Mouse (Mus musculus) kidney, adult 2 months (tissue): Measurements from ENCODE around the gene Wrap53. TPM values are rescaled to one million over a fixed set of nuclear protein-coding genes. Genes with fewer than 3 reads are reported as not detected.

Experiments
- DNase-seq: peaks from one replicate; pipeline ENCODE4 v3.0.0; 2021
- H3K27ac ChIP-seq: fragments of 200-500 bp; 2 replicates; pipeline ENCODE4 v1.5.1; 2012; ENCODE audit warnings: low read depth, low read length, control low read depth, inconsistent platforms; ENCODE audit not compliant: insufficient read depth
- H3K27me3 ChIP-seq: fragments of 200-500 bp; replicated peaks from 2 replicates; pipeline ENCODE4 v1.6.1; 2012; ENCODE audit warnings: mild to moderate bottlenecking, moderate library complexity, low read length, inconsistent platforms; ENCODE audit not compliant: control insufficient read depth, insufficient read depth
- H3K36me3 ChIP-seq: fragments of 200-500 bp; 2 replicates; pipeline ENCODE4 v1.6.1; 2012; ENCODE audit warnings: mild to moderate bottlenecking, moderate library complexity, low read length, inconsistent platforms; ENCODE audit not compliant: control insufficient read depth, insufficient read depth
- H3K4me1 ChIP-seq: fragments of 200-500 bp; 2 replicates; pipeline ENCODE4 v1.6.1; 2011; ENCODE audit warnings: low read length; ENCODE audit not compliant: control insufficient read depth, insufficient read depth
- H3K4me3 ChIP-seq: fragments of 200-500 bp; 2 replicates; pipeline ENCODE4 v1.5.1; 2011; ENCODE audit warnings: mild to moderate bottlenecking, low read depth, low read length, control low read depth; ENCODE audit not compliant: insufficient read depth
- CTCF ChIP-seq: fragments of 200-500 bp; conservative IDR thresholded peaks from 2 replicates; pipeline ENCODE4 v1.5.1; 2011; ENCODE audit warnings: low read depth, mild to moderate bottlenecking, control low read depth, low read length, moderate library complexity, mixed read lengths; ENCODE audit not compliant: insufficient read depth, insufficient read length
- POLR2A ChIP-seq: fragments of 200-500 bp; IDR thresholded peaks from one replicate; pipeline ENCODE4 v1.6.1; 2011; ENCODE audit warnings: low read depth, low read length, control low read depth
- WGBS: fragments of 180-500 bp; shearing (Covaris S2); methylation state at CpG from one replicate; pipeline ENCODE4 v1.1.7; 2018; 5-methylcytosine and 5-hydroxymethylcytosine counted together
- polyA plus RNA-seq: library from polyadenylated mRNA; depleted of rRNA; stranded (reverse); fragments of >200 nt; gene quantifications from 2 replicates; pipeline ENCODE4 v1.2.3, GENCODE M21; 2012

Wrap53 gene
- polyA plus RNA-seq, 1 experiment = 20.7 TPM

- Histone ChIP-seq H3K36me3 (no peaks in the 10 kb centered on the region), H3K4me1 (no peaks in the 10 kb centered on the region), H3K27me3 (peaks cover 2% of the 10 kb centered on the region; the same call in 1 of the 2 replicates), H3K4me3 (no peak overlapping the region), H3K27ac (no peak overlapping the region)
- TF ChIP-seq POLR2A (no peak), CTCF (no peak)
- no peak for DNase-seq
- WGBS = 89% methylated on average over 3 of the region's 3 CpGs
Measured at GRCm38 (mm10) chr11:69608525-69608924, 28.5 kb upstream of the Wrap53 start.

- TF ChIP-seq CTCF (no peak), POLR2A (no peak)
- no peak for DNase-seq
- Histone ChIP-seq H3K27ac (no peak overlapping the region), H3K36me3 (no peaks in the 10 kb centered on the region), H3K4me3 (no peak overlapping the region), H3K27me3 (peaks cover 2% of the 10 kb centered on the region; the same call in 1 of the 2 replicates), H3K4me1 (no peaks in the 10 kb centered on the region)
- 77% methylated on average over 2 of the region's 2 CpGs for WGBS
Measured at GRCm38 (mm10) chr11:69606832-69607231, 26.8 kb upstream of the Wrap53 start.

- no peaks in the 10 kb centered on the region for H3K36me3 ChIP-seq
- DNase-seq = no peak
- no peak overlapping the region for H3K4me3 ChIP-seq
- H3K27me3 ChIP-seq = peaks cover 2% of the 10 kb centered on the region; the same call in 1 of the 2 replicates
- H3K4me1 ChIP-seq = no peaks in the 10 kb centered on the region
- WGBS = 78% methylated on average over 2 of the region's 2 CpGs
- H3K27ac ChIP-seq = no peak overlapping the region
- TF ChIP-seq POLR2A = no peak
- no peak for TF ChIP-seq CTCF
Measured at GRCm38 (mm10) chr11:69606491-69606795, 26.4 kb upstream of the Wrap53 start.

GRCm38 (mm10) chr11:69605726-69606490, 25.9 kb upstream of the Wrap53 start, which contains the start of gene Atp1b2:
Gene Atp1b2 (minus strand): TSS chr11:69605942.
- Histone ChIP-seq H3K4me3 (peak within 1 kb of the TSS; percentile 54), H3K27ac (no peak within 1 kb of the TSS), H3K4me1 (no peaks in the 10 kb centered on the region), H3K27me3 (peaks cover 2% of the 10 kb centered on the region; the same call in 1 of the 2 replicates), H3K36me3 (no peaks in the 10 kb centered on the region)
- peak; percentile 72 for DNase-seq
- 3% methylated on average over 32 of the region's 32 CpGs for WGBS
- TF ChIP-seq POLR2A (peak; percentile 66), CTCF (no peak)

- Histone ChIP-seq H3K27me3 (peaks cover 2% of the 10 kb centered on the region; the same call in 1 of the 2 replicates), H3K4me3 (peak overlapping the region; percentile 54), H3K27ac (no peak overlapping the region), H3K4me1 (peaks cover 2% of the 10 kb centered on the region; the same call in 1 of the 2 replicates), H3K36me3 (no peaks in the 10 kb centered on the region)
- WGBS = under 1% methylated on average over 71 of the region's 73 CpGs
- DNase-seq = no peak
- TF ChIP-seq CTCF (no peak), POLR2A (no peak)
Measured at GRCm38 (mm10) chr11:69604795-69605664, 25.0 kb upstream of the Wrap53 start.

- Histone ChIP-seq H3K27me3 (peaks cover 2% of the 10 kb centered on the region; the same call in 1 of the 2 replicates), H3K4me3 (peak overlapping the region; percentile 54; the same call in 1 of the 2 replicates), H3K27ac (no peak overlapping the region; the same call in 1 of the 2 replicates), H3K4me1 (peaks cover 2% of the 10 kb centered on the region; the same call in 1 of the 2 replicates), H3K36me3 (no peaks in the 10 kb centered on the region)
- 65% methylated on average over 3 of the region's 3 CpGs for WGBS
- TF ChIP-seq CTCF = no peak
- TF ChIP-seq POLR2A = no peak
- DNase-seq = no peak
Measured at GRCm38 (mm10) chr11:69604347-69604746, 24.3 kb upstream of the Wrap53 start.

GRCm38 (mm10) chr11:69603516-69603915, 23.5 kb upstream of the Wrap53 start:
- 76% methylated on average over 8 of the region's 8 CpGs for WGBS
- TF ChIP-seq CTCF (no peak), POLR2A (no peak)
- H3K4me1 ChIP-seq = peaks cover 2% of the 10 kb centered on the region; the same call in 1 of the 2 replicates
- DNase-seq = peak; percentile 50
- peaks cover 2% of the 10 kb centered on the region; the same call in 1 of the 2 replicates for H3K27me3 ChIP-seq
- H3K4me3 ChIP-seq = no peak overlapping the region
- peak overlapping the region; percentile 7; the same call in 1 of the 2 replicates for H3K27ac ChIP-seq
- no peaks in the 10 kb centered on the region for H3K36me3 ChIP-seq
